Mouse (Mus musculus) T-helper 17 cell (primary cell): ENCODE results near the gene Fth1.
"Not testable (repeated sequence)": the region's sequence is repeated elsewhere in the genome, so short reads cannot be mapped to it uniquely, and the experiment has no call there.

Source experiments
- in situ Hi-C, 2 experiments: fragments of 300-600 bp; cut with MboI, MseI; formaldehyde crosslinking; loops; 1 replicate in 1 of 2; 2 replicates in 1 of 2; pipeline ENCODE4 v1.15.1; 2025; ENCODE audit warnings: high pct_unique_total_duplicates in 2 of 2

The Fth1 gene

GRCm38 (mm10) chr19:9980258-9980657 lies at the start of gene Fth1:
TSS of gene Fth1 (plus strand) at chr19:9980598.
- in situ Hi-C loops, result loop anchor here in 1 of 2 experiments (10.0 kb wide), 2 partner anchors 1185 to 1265 kb away; partner anchors contain the start of gene Polr2g

GRCm38 (mm10) chr19:9931167-9931607 lies 49.2 kb upstream of the Fth1 start:
- in situ Hi-C loops, result not testable (repeated sequence)

- in situ Hi-C loops, result no loop called here
These were observed 46.5 kb upstream of the Fth1 start for GRCm38 (mm10) chr19:9933908-9934307.

GRCm38 (mm10) chr19:9936579-9936978 lies 43.8 kb upstream of the Fth1 start:
- in situ Hi-C loops, result no loop called here

- in situ Hi-C loops, result no loop called here
These were observed 43.0 kb upstream of the Fth1 start for GRCm38 (mm10) chr19:9937428-9937827.

GRCm38 (mm10) chr19:9938156-9938823 lies 42.1 kb upstream of the Fth1 start:
- in situ Hi-C loops, result no loop called here

GRCm38 (mm10) chr19:9938824-9939303 lies 41.5 kb upstream of the Fth1 start:
- in situ Hi-C loops, result no loop called here

- in situ Hi-C loops, result no loop called here
These were observed 40.6 kb upstream of the Fth1 start for GRCm38 (mm10) chr19:9939841-9940240.

- in situ Hi-C loops, result no loop called here
These were observed 39.5 kb upstream of the Fth1 start for GRCm38 (mm10) chr19:9940903-9941302.

- in situ Hi-C loops, result no loop called here
These were observed 38.6 kb upstream of the Fth1 start for GRCm38 (mm10) chr19:9941809-9942208.

GRCm38 (mm10) chr19:9942539-9943533 lies 37.6 kb upstream of the Fth1 start:
- in situ Hi-C loops, result no loop called here

- in situ Hi-C loops, result no loop called here
These were observed 34.4 kb upstream of the Fth1 start for GRCm38 (mm10) chr19:9945800-9946564.

GRCm38 (mm10) chr19:9946986-9947385 lies 33.4 kb upstream of the Fth1 start:
- in situ Hi-C loops, result no loop called here

GRCm38 (mm10) chr19:9952390-9952789 lies 28.0 kb upstream of the Fth1 start:
- in situ Hi-C loops, result no loop called here

GRCm38 (mm10) chr19:9952912-9953311 lies 27.5 kb upstream of the Fth1 start:
- in situ Hi-C loops, result no loop called here

GRCm38 (mm10) chr19:9954055-9954810 lies 26.2 kb upstream of the Fth1 start:
- in situ Hi-C loops, result no loop called here

GRCm38 (mm10) chr19:9954811-9955202 lies 25.6 kb upstream of the Fth1 start:
- in situ Hi-C loops, result no loop called here

GRCm38 (mm10) chr19:9955438-9955837 lies 25.0 kb upstream of the Fth1 start:
- in situ Hi-C loops, result no loop called here

- in situ Hi-C loops, result no loop called here
These were observed 23.6 kb upstream of the Fth1 start for GRCm38 (mm10) chr19:9956624-9957388.

GRCm38 (mm10) chr19:9957965-9958364 lies 22.4 kb upstream of the Fth1 start:
- in situ Hi-C loops, result no loop called here
